Mouse (Mus musculus) heart, postnatal 0 days (tissue): ENCODE data around the gene Clcn7.

Experiments used
- CTCF ChIP-seq: IDR thresholded peaks from 2 replicates; pipeline ENCODE4 v1.5.1; 2016; ENCODE audit warnings: antibody characterized with exemption, control low read depth, low read depth
- EP300 ChIP-seq: IDR thresholded peaks from 2 replicates; pipeline ENCODE4 v1.6.1; 2016; ENCODE audit warnings: antibody characterized with exemption, low read depth

GRCm38 (mm10) chr17:25175411-25175810 lies 42.2 kb downstream of the Clcn7 start, which contains the start of gene Gm38655:
- no peak for TF ChIP-seq CTCF
- no peak for TF ChIP-seq EP300
